Mouse (Mus musculus) E14TG2a.4 (cell line): ENCODE results near the gene Gm20388.

Experiments used
- CTCF ChIP-seq: conservative IDR thresholded peaks from 2 replicates; pipeline ENCODE4 v1.5.1; 2014; ENCODE audit warnings: low read length
- NANOG ChIP-seq: IDR thresholded peaks from 2 replicates; pipeline ENCODE4 v1.6.1; 2014; ENCODE audit warnings: borderline replicate concordance, low read length, mixed read lengths

GRCm38 (mm10) chr8:122716566-122716965 is 2805.9 kb downstream of the Gm20388 start:
- no peak for TF ChIP-seq CTCF
- TF ChIP-seq NANOG: no peak
